9 mouse cellular contexts compared by ENCODE assay signal in the genomic region with DNA sequence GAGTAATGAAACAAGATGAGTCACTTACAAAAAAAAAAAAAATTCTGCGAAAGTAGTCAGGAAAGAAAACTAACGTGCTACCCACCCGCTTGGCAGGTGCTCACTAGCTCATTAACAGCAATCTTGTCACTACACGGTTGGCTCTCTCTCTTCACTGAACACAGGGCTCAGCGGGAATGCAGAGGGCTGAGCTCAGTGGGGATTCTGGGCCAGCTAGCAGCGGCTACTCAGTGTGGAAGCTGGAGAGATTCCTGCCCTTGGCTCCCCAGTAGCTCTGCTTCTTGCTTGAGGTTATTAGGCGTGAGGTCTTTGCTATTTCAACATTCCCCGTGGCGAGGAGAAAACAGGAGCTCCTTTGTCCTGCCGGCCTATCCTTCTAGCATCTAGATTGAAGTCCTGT. TPM values are rescaled to one million over a fixed set of nuclear protein-coding genes. Genes with fewer than 3 reads are reported as not detected.
A peak's percentile ranks its signal among the peaks of the same experiment; 100 is the strongest.
DNase-seq lines count a peak whose midpoint lies in the region; ATAC-seq and TF ChIP-seq lines count a peak whose summit lies in the region.
"Had no signal": no experiment of that assay in that cellular context is flagged by ENCODE, and none has a peak within 500 bp of the region (broad histone marks: within the 10 kb centered on the region; RNA-seq: fewer than 3 reads in every experiment).

No protein-coding gene starts in this region.

- TF ChIP-seq CTCF in lung, postnatal 0 days (IDR thresholded peaks at IDR 0.05) = no peak

- no peaks in the 10 kb centered on the region for H3K9me3 ChIP-seq in lung, postnatal 0 days (ENCODE audit: low read length)
- no peaks in the 10 kb centered on the region for H3K9me3 ChIP-seq in heart, embryonic 14.5 days (ENCODE audit: control insufficient read depth, low read length)

- DNase-seq in adrenal gland, postnatal 14 days = peak; percentile 45
- no peak for DNase-seq in adrenal gland, adult 8-10 months
- peak; percentile 30 for DNase-seq in lung, postnatal 0 days (ENCODE audit: low spot score)
- DNase-seq in lung, postnatal 14 days = no peak
- DNase-seq in retina, embryonic 14.5 days (ENCODE audit: low spot score) = peak; percentile 86
- DNase-seq in kidney, adult 11 months = no peak
- DNase-seq in frontal cortex, postnatal 10 days (ENCODE audit: low spot score in 2 of 2) = no peak

- H3K27ac ChIP-seq in lung, postnatal 0 days (ENCODE audit: low read length) = no peak overlapping the region
- no peak overlapping the region for H3K27ac ChIP-seq in heart, embryonic 14.5 days (replicated peaks in 1 of 2; ENCODE audit: control insufficient read depth in 1 of 2, insufficient read depth in 1 of 2, low read depth in 2 of 2, low read length in 2 of 2)
- H3K27ac ChIP-seq: kidney, postnatal 0 days had no signal

- H3K9ac ChIP-seq in lung, postnatal 0 days (replicated peaks; ENCODE audit: low read depth) = no peak overlapping the region
- H3K9ac ChIP-seq in heart, embryonic 14.5 days (ENCODE audit: low read length) = peak overlapping the region; percentile 30; the same call in 1 of the 2 replicates

- H3K4me1 ChIP-seq in lung, postnatal 0 days (ENCODE audit: insufficient read depth, low read depth, low read length) = no peaks in the 10 kb centered on the region
- H3K4me1 ChIP-seq in heart, embryonic 14.5 days (ENCODE audit: control insufficient read depth in 2 of 2, insufficient read depth in 2 of 2, low read length in 2 of 2) = peaks cover 4 to 6% of the 10 kb centered on the region in 2 experiments; a peak in 1 of 4 replicates

- H3K4me3 ChIP-seq in lung, postnatal 0 days (ENCODE audit: low read depth, low read length) = no peak overlapping the region
- no peak overlapping the region for H3K4me3 ChIP-seq in heart, embryonic 14.5 days (ENCODE audit: control insufficient read depth in 1 of 2, insufficient read depth in 1 of 2, low read depth in 1 of 2, low read length in 2 of 2)

- 11% methylated on average over 10 of the region's 10 CpGs for WGBS in lung, postnatal 0 days
- WGBS in heart, embryonic 14.5 days = 13% methylated on average over 10 of the region's 10 CpGs

- H3K36me3 ChIP-seq in lung, postnatal 0 days (ENCODE audit: insufficient read depth, low read length) = no peaks in the 10 kb centered on the region
- no peaks in the 10 kb centered on the region for H3K36me3 ChIP-seq in heart, embryonic 14.5 days (ENCODE audit: control insufficient read depth, insufficient read depth, low read length)

- no peaks in the 10 kb centered on the region for H3K27me3 ChIP-seq in lung, postnatal 0 days (replicated peaks; ENCODE audit: insufficient read depth, low read length)
- no peaks in the 10 kb centered on the region for H3K27me3 ChIP-seq in heart, embryonic 14.5 days (ENCODE audit: control insufficient read depth, insufficient read depth, low read length)

- no peak for TF ChIP-seq EP300 in lung, postnatal 0 days (IDR thresholded peaks at IDR 0.05)

- no peak; the same call in 1 of the 2 replicates for ATAC-seq in lung, postnatal 0 days
- ATAC-seq in heart, embryonic 14.5 days (ENCODE audit: insufficient number of reproducible peaks, insufficient read depth, low FRiP score, low read depth) = no peak

- H3K4me2 ChIP-seq in lung, postnatal 0 days (replicated peaks; ENCODE audit: low read depth, low read length) = no peak overlapping the region
- H3K4me2 ChIP-seq in heart, embryonic 14.5 days (ENCODE audit: low read length) = no peak overlapping the region

RNA-seq across cellular contexts. Expression of a gene that starts 17.9 kb away (rescaled TPM):
- total RNA-seq in adrenal gland, postnatal 14 days (2021) = 2.0 and 3.3 TPM in 2 replicates
- total RNA-seq in adrenal gland, adult 8-10 months (2022) = 1 to 10 TPM in 3 of 4 experiments, under 1 TPM in 1; 0.73 to 3.5 (median 1.5) TPM
- polyA plus RNA-seq in lung, postnatal 0 days (2015; fragmentation: Nextera tagmentation; extraction: Ambion mirVana) = 29.6 and 37.6 TPM in 2 replicates
- 0.78 and 1.1 TPM in 2 replicates for polyA plus RNA-seq in heart, embryonic 14.5 days (2014; fragmentation: Nextera tagmentation; extraction: Ambion mirVana)

RNA-seq across cellular contexts. Expression of a gene that starts 33.2 kb away (rescaled TPM):
- total RNA-seq in adrenal gland, postnatal 14 days (2021) = 29.1 and 31.4 TPM in 2 replicates
- total RNA-seq in adrenal gland, adult 8-10 months (2022) = 10 to 100 TPM; 28.7 to 61.2 (median 44.1) TPM
- 6.8 and 8.1 TPM in 2 replicates for polyA plus RNA-seq in lung, postnatal 0 days (2015; fragmentation: Nextera tagmentation; extraction: Ambion mirVana)
- polyA plus RNA-seq in heart, embryonic 14.5 days (2014; fragmentation: Nextera tagmentation; extraction: Ambion mirVana) = 12.8 and 14.5 TPM in 2 replicates

Comparison
In these comparisons a context has a peak if more than half of its experiments do, and no peak if none do; other contexts are left out.
1. DNase-seq: peak in adrenal gland, postnatal 14 days (single experiment), lung, postnatal 0 days (single experiment) and retina, embryonic 14.5 days (single experiment); none in adrenal gland, adult 8-10 months (single experiment), lung, postnatal 14 days (single experiment), kidney, adult 11 months (single experiment) and frontal cortex, postnatal 10 days (0 of 2).